Mouse (Mus musculus): ENCODE measurements at regions not wholly inside any gene's neighbourhood (a gene's known extent, or its start where the extent isn't known, plus 50 kb on each side); places are given as distances from the start of the nearest gene placed in this dataset.

- H3K27ac ChIP-seq (ENCODE audit: low read depth, low read length), result no peak overlapping the region
- ATAC-seq, result no peak
- no peak for TF ChIP-seq CTCF (IDR thresholded peaks at IDR 0.05; ENCODE audit: low read depth)
- H3K4me1 ChIP-seq (replicated peaks; ENCODE audit: control insufficient read depth, insufficient read depth, low read length), result no peaks in the 10 kb centered on the region
- no peak overlapping the region for H3K4me3 ChIP-seq (ENCODE audit: low read depth, low read length)
- H3K9me3 ChIP-seq (ENCODE audit: control insufficient read depth), result no peaks in the 10 kb centered on the region
- H3K4me2 ChIP-seq (replicated peaks; ENCODE audit: low read depth), result no peak overlapping the region
- no peaks in the 10 kb centered on the region for H3K36me3 ChIP-seq (ENCODE audit: control insufficient read depth, insufficient read depth)
- H3K9ac ChIP-seq (ENCODE audit: low read depth, low read length), result no peak overlapping the region
- 100% methylated on average over 1 of the region's 1 CpGs for whole genome bisulfite sequencing
- no peaks in the 10 kb centered on the region for H3K27me3 ChIP-seq (replicated peaks; ENCODE audit: control insufficient read depth, insufficient read depth, low read length)
Measured at GRCm38 (mm10) chr13:84940936-84941335, 248.3 kb upstream of the Ccnh start.

DNA sequence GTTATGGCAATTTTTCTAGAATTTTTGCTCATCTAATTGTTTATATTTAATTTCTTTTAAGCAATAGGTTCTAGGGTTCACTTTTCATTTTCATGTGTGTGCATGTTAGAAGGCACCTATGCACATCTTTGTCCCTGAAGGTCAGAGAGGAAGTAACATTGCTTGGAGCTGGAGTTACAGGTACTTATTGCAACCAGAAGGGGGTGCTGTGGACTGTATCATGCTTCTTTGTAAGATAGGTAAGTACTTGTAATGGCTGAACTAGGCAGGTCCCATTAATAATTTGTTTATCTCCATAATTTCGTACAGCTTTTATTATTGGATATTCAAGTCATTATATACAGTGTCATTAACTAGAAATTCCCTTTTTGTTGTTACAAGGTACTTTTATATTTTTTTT, 238.3 kb upstream of the Ccnh start:
- H3K9me3 ChIP-seq (ENCODE audit: control insufficient read depth), result no peaks in the 10 kb centered on the region
- no peaks in the 10 kb centered on the region for H3K4me1 ChIP-seq (replicated peaks; ENCODE audit: control insufficient read depth, insufficient read depth, low read length)
- H3K27ac ChIP-seq (ENCODE audit: low read depth, low read length), result no peak overlapping the region
- 47% methylated on average over 1 of the region's 1 CpGs for WGBS
- no peaks in the 10 kb centered on the region for H3K27me3 ChIP-seq (replicated peaks; ENCODE audit: control insufficient read depth, insufficient read depth, low read length)
- ATAC-seq, result no peak
- peak; percentile 49 for TF ChIP-seq CTCF (IDR thresholded peaks at IDR 0.05; ENCODE audit: low read depth)
- H3K9ac ChIP-seq (ENCODE audit: low read depth, low read length), result no peak overlapping the region
- H3K4me3 ChIP-seq (ENCODE audit: low read depth, low read length), result no peak overlapping the region
- H3K4me2 ChIP-seq (replicated peaks; ENCODE audit: low read depth), result no peak overlapping the region
- H3K36me3 ChIP-seq (ENCODE audit: control insufficient read depth, insufficient read depth), result no peaks in the 10 kb centered on the region

DNA sequence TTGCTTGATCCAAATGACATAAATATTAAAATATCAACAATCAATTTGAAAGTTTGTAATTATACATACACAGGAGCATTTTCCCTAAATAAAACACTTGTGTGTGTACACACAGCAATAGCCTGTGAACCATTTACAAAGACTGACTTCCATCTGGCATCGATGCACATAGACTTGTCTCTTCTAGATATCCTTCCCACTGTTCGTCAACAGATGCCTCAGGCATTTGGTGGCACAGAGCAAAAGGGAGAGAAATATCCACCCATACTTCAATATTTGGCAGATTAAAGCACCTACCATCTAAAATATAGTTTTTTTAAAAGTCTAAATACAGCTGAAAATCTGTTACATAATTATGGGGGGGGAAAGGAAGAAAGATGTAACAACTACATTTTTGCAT, 236.0 kb upstream of the Ccnh start:
- Histone ChIP-seq H3K27ac (ENCODE audit: low read depth, low read length) (no peak overlapping the region), H3K9ac (ENCODE audit: low read depth, low read length) (no peak overlapping the region), H3K4me2 (replicated peaks; ENCODE audit: low read depth) (no peak overlapping the region), H3K36me3 (ENCODE audit: control insufficient read depth, insufficient read depth) (no peaks in the 10 kb centered on the region), H3K27me3 (replicated peaks; ENCODE audit: control insufficient read depth, insufficient read depth, low read length) (no peaks in the 10 kb centered on the region), H3K9me3 (ENCODE audit: control insufficient read depth) (no peaks in the 10 kb centered on the region), H3K4me3 (ENCODE audit: low read depth, low read length) (no peak overlapping the region), H3K4me1 (replicated peaks; ENCODE audit: control insufficient read depth, insufficient read depth, low read length) (no peaks in the 10 kb centered on the region)
- TF ChIP-seq CTCF (IDR thresholded peaks at IDR 0.05; ENCODE audit: low read depth), result no peak
- 72% methylated on average over 2 of the region's 2 CpGs for WGBS
- no peak for ATAC-seq

DNA sequence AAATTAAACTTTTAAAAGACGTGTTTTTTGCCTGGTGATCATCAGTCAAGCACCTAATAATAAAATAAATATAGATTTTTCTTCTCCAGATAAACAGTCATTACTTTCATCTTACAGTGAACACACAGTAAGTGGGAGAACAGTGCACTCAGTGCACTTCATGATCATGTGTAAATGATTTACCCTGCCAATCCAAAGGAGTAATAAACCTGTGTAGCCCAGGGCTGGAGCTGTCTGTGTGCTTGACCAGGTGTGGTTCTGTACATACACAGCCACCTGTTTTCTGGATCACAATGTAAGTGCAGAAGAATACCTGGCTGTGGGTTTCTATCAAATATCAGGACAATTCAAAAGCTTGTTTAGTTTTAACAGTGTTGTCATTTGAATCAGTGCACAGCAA, 235.4 kb upstream of the Ccnh start:
- no peak overlapping the region for H3K27ac ChIP-seq (ENCODE audit: low read depth, low read length)
- no peak overlapping the region for H3K9ac ChIP-seq (ENCODE audit: low read depth, low read length)
- H3K36me3 ChIP-seq (ENCODE audit: control insufficient read depth, insufficient read depth), result no peaks in the 10 kb centered on the region
- no peaks in the 10 kb centered on the region for H3K27me3 ChIP-seq (replicated peaks; ENCODE audit: control insufficient read depth, insufficient read depth, low read length)
- ATAC-seq, result peak; percentile 75; the same call in 1 of the 2 replicates
- H3K4me1 ChIP-seq (replicated peaks; ENCODE audit: control insufficient read depth, insufficient read depth, low read length), result no peaks in the 10 kb centered on the region
- no peak overlapping the region for H3K4me3 ChIP-seq (ENCODE audit: low read depth, low read length)
- H3K9me3 ChIP-seq (ENCODE audit: control insufficient read depth), result no peaks in the 10 kb centered on the region
- H3K4me2 ChIP-seq (replicated peaks; ENCODE audit: low read depth), result no peak overlapping the region
- WGBS, result 14% methylated on average over 1 of the region's 1 CpGs
- no peak for TF ChIP-seq CTCF (IDR thresholded peaks at IDR 0.05; ENCODE audit: low read depth)

- TF ChIP-seq CTCF (IDR thresholded peaks at IDR 0.05; ENCODE audit: low read depth), result no peak
- Histone ChIP-seq H3K27ac (ENCODE audit: low read depth, low read length) (no peak overlapping the region), H3K9me3 (ENCODE audit: control insufficient read depth) (no peaks in the 10 kb centered on the region), H3K27me3 (replicated peaks; ENCODE audit: control insufficient read depth, insufficient read depth, low read length) (no peaks in the 10 kb centered on the region), H3K4me2 (replicated peaks; ENCODE audit: low read depth) (no peak overlapping the region), H3K36me3 (ENCODE audit: control insufficient read depth, insufficient read depth) (no peaks in the 10 kb centered on the region), H3K4me1 (replicated peaks; ENCODE audit: control insufficient read depth, insufficient read depth, low read length) (no peaks in the 10 kb centered on the region), H3K9ac (ENCODE audit: low read depth, low read length) (no peak overlapping the region), H3K4me3 (ENCODE audit: low read depth, low read length) (no peak overlapping the region)
- ATAC-seq, result no peak
- 60% methylated on average over 7 of the region's 7 CpGs for WGBS
Measured at GRCm38 (mm10) chr13:84968943-84969342, 220.3 kb upstream of the Ccnh start.

Data from intestine, postnatal 0 days (tissue).